36 mouse cellular contexts compared by ENCODE assay signal in the genomic region with DNA sequence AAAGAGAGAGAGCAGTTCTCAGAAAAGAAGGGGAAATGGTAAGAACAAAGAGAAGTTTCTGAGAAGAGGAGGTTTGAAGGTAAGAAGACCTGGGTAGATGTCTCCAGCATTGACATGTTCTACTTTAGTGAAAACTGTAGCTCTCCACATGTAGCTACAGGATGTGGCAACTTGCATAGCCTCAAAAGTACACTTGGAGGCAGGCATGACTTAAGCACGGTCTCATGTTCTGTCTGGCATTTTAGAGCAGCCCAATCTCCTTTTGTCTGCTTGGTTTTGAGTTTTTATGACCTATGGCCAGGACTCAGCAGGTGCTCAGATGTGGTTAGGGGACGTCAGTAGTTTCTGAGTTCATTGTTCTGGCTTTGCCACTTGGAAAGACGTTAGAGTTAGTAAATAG. TPM values are rescaled to one million over a fixed set of nuclear protein-coding genes. Genes with fewer than 3 reads are reported as not detected.
DNase-seq lines count a peak whose midpoint lies in the region; ATAC-seq lines count a peak whose summit lies in the region.
"Had no signal": no experiment of that assay in that cellular context is flagged by ENCODE, and none has a peak within 500 bp of the region (broad histone marks: within the 10 kb centered on the region; RNA-seq: fewer than 3 reads in every experiment).

No protein-coding gene starts in this region.

- no peak overlapping the region for H3K4me2 ChIP-seq in heart, embryonic 16.5 days (ENCODE audit: low read depth, low read length)
- H3K4me2 ChIP-seq in heart, embryonic 12.5 days = no peak overlapping the region
- H3K4me2 ChIP-seq: forebrain, embryonic 12.5 days; heart, embryonic 13.5 days; limb, embryonic 13.5 days; liver, embryonic 11.5 days; lung, embryonic 15.5 days; midbrain, embryonic 11.5 days; neural tube, embryonic 13.5 days had no signal

- H3K36me3 ChIP-seq in heart, embryonic 16.5 days (ENCODE audit: control insufficient read depth, insufficient read depth) = no peaks in the 10 kb centered on the region
- no peaks in the 10 kb centered on the region for H3K36me3 ChIP-seq in heart, embryonic 12.5 days
- H3K36me3 ChIP-seq: forebrain, embryonic 12.5 days; heart, embryonic 13.5 days; limb, embryonic 13.5 days; lung, embryonic 15.5 days; neural tube, embryonic 13.5 days had no signal

- peaks cover 5% of the 10 kb centered on the region; the same call in 1 of the 2 replicates for H3K27me3 ChIP-seq in heart, embryonic 16.5 days (ENCODE audit: control insufficient read depth, insufficient read depth, low read length)
- peaks cover 14% of the 10 kb centered on the region for H3K27me3 ChIP-seq in heart, embryonic 12.5 days (replicated peaks)

- H3K9me3 ChIP-seq in heart, embryonic 16.5 days (replicated peaks; ENCODE audit: control insufficient read depth, low read length) = peaks cover 3% of the 10 kb centered on the region; the same call in 1 of the 2 replicates
- H3K9me3 ChIP-seq in heart, embryonic 12.5 days (replicated peaks) = no peaks in the 10 kb centered on the region
- H3K9me3 ChIP-seq: forebrain, embryonic 12.5 days; heart, embryonic 13.5 days; limb, embryonic 13.5 days; lung, embryonic 15.5 days; neural tube, embryonic 13.5 days had no signal

- H3K9ac ChIP-seq in heart, embryonic 16.5 days (ENCODE audit: low read length) = no peak overlapping the region
- no peak overlapping the region for H3K9ac ChIP-seq in heart, embryonic 12.5 days
- H3K9ac ChIP-seq: forebrain, embryonic 12.5 days; heart, embryonic 13.5 days; limb, embryonic 13.5 days; lung, embryonic 15.5 days; neural tube, embryonic 13.5 days had no signal

- 70% methylated on average over 3 of the region's 3 CpGs for WGBS in heart, embryonic 16.5 days
- 77% methylated on average over 3 of the region's 3 CpGs for WGBS in heart, embryonic 12.5 days

- H3K4me1 ChIP-seq in heart, embryonic 16.5 days (ENCODE audit: control insufficient read depth, insufficient read depth, low read length) = 0 out of 2 replicates have a peak, but pooled peaks cover 5% of the 10 kb centered on the region
- H3K4me1 ChIP-seq in heart, embryonic 12.5 days (replicated peaks) = no peaks in the 10 kb centered on the region
- H3K4me1 ChIP-seq: heart, embryonic 13.5 days had no signal

- 0 out of 2 replicates have a peak overlapping the region, but pooled peaks have one; percentile 42 for H3K27ac ChIP-seq in heart, embryonic 16.5 days (ENCODE audit: low read length)
- H3K27ac ChIP-seq in heart, embryonic 12.5 days (ENCODE audit: poor library complexity, severe bottlenecking) = no peak overlapping the region
- H3K27ac ChIP-seq: forebrain, embryonic 12.5 days; heart, embryonic 13.5 days; layer of hippocampus, adult 2 months; left cerebral cortex, adult 2 months; limb, embryonic 13.5 days; lung, embryonic 15.5 days; neural tube, embryonic 13.5 days; stomach, postnatal 0 days had no signal

- DNase-seq in CD4-positive, CD25-positive, alpha-beta regulatory T cell, adult 2 months (ENCODE audit: low read depth, low spot score) = peak; percentile 74
- DNase-seq in T-cell, adult 2 months (ENCODE audit: low spot score) = peak; percentile 68
- DNase-seq in lung, postnatal 36 days = no peak
- DNase-seq in ovary, postnatal 10 days (ENCODE audit: low spot score) = no peak
- DNase-seq: adrenal gland, adult 2 months; adrenal gland, postnatal 36 days; cerebellum, adult 18-20 months; cerebellum, postnatal 14 days; gastrocnemius, postnatal 14 days; kidney, adult 11 months; kidney, postnatal 14 days; retina, postnatal 1 day; right cerebral cortex, postnatal 25 days; thymus, adult 18-20 months; thymus, postnatal 4 days had no signal

- ATAC-seq in heart, embryonic 16.5 days (replicated peaks; ENCODE audit: extremely low read depth, insufficient read depth, low FRiP score) = no peak
- no peak for ATAC-seq in heart, embryonic 12.5 days (ENCODE audit: insufficient number of reproducible peaks, low FRiP score)
- peak; percentile 28 for ATAC-seq in neutrophil, adult 5-6 weeks (ENCODE audit: extremely low read depth, insufficient number of reproducible peaks, low FRiP score, poor library complexity, severe bottlenecking)
- ATAC-seq: hindbrain, embryonic 16.5 days; midbrain, embryonic 16.5 days; Patski had no signal

- H3K4me3 ChIP-seq in heart, embryonic 16.5 days (ENCODE audit: low read length) = no peak overlapping the region
- no peak overlapping the region for H3K4me3 ChIP-seq in heart, embryonic 12.5 days
- H3K4me3 ChIP-seq: erythroblast, embryonic 14.5 days; forebrain, embryonic 12.5 days; heart, embryonic 13.5 days; layer of hippocampus, adult 2 months; left cerebral cortex, adult 2 months; limb, embryonic 13.5 days; lung, embryonic 15.5 days; myocyte; neural tube, embryonic 13.5 days had no signal

RNA-seq across cellular contexts. Expression of a gene that starts 25.3 kb away (rescaled TPM):
- 140 and 142 TPM in 2 replicates for polyA plus RNA-seq in heart, embryonic 16.5 days (2015; fragmentation: Nextera tagmentation; extraction: Ambion mirVana)
- polyA plus RNA-seq in heart, embryonic 12.5 days (2016; fragmentation: Nextera tagmentation; extraction: Ambion mirVana) = 141 and 179 TPM in 2 replicates
- total RNA-seq in neutrophil, adult 5-6 weeks (2017) = not detected in 2 replicates
- total RNA-seq: granulocyte monocyte progenitor cell, adult 5-6 weeks; megakaryocyte, adult 5-6 weeks; MEL had no signal
- polyA plus RNA-seq: erythroblast, embryonic 14.5 days had no signal

RNA-seq across cellular contexts. Expression of a gene that starts 50.1 kb away (rescaled TPM):
- polyA plus RNA-seq in heart, embryonic 16.5 days (2015; fragmentation: Nextera tagmentation; extraction: Ambion mirVana) = 2.1 and 2.6 TPM in 2 replicates
- polyA plus RNA-seq in heart, embryonic 12.5 days (2016; fragmentation: Nextera tagmentation; extraction: Ambion mirVana) = 2.6 and 2.8 TPM in 2 replicates
- total RNA-seq in neutrophil, adult 5-6 weeks (2017) = 49.6 and 54.5 TPM in 2 replicates
- total RNA-seq: MEL had no signal
- polyA plus RNA-seq: erythroblast, embryonic 14.5 days had no signal

Comparison
In these comparisons a context has a peak if more than half of its experiments do, and no peak if none do; other contexts are left out.
1. DNase-seq: peak in CD4-positive, CD25-positive, alpha-beta regulatory T cell, adult 2 months (single experiment) and T-cell, adult 2 months (single experiment); none in lung, postnatal 36 days (single experiment) and ovary, postnatal 10 days (single experiment).